Mouse (Mus musculus) embryonic facial prominence, embryonic 11.5 days (tissue): ENCODE data around the gene Lpin2. TPM values are rescaled to one million over a fixed set of nuclear protein-coding genes. Genes with fewer than 3 reads are reported as not detected.
A peak's percentile ranks its signal among the peaks of the same experiment; 100 is the strongest.

Experiments used
- ATAC-seq: fragments of 200-750 bp; cut with Nextera tagmentation; replicated peaks from 2 replicates; pipeline ENCODE4 v1.8.0; 2017; ENCODE audit warnings: low read depth; ENCODE audit not compliant: insufficient number of reproducible peaks, low FRiP score, low TSS enrichment
- DNase-seq: peaks from one replicate; pipeline ENCODE4 v3.0.0-alpha.2; 2015; ENCODE audit warnings: low spot score
- H3K27ac ChIP-seq: fragments of 300-500 bp; sonication (generic); replicated peaks from 2 replicates; pipeline ENCODE4 v1.5.1; 2014; ENCODE audit warnings: mild to moderate bottlenecking, low read depth, low read length, control low read depth
- H3K27me3 ChIP-seq: fragments of 300-500 bp; sonication (generic); 2 replicates; pipeline ENCODE4 v1.6.1; 2014; ENCODE audit warnings: mild to moderate bottlenecking, low read length, moderate library complexity, mixed read lengths; ENCODE audit not compliant: control insufficient read depth, insufficient read depth
- H3K36me3 ChIP-seq: fragments of 300-500 bp; sonication (generic); replicated peaks from 2 replicates; pipeline ENCODE4 v1.6.1; 2014; ENCODE audit warnings: low read depth, mild to moderate bottlenecking, low read length, moderate library complexity, mixed read lengths; ENCODE audit not compliant: control insufficient read depth, insufficient read depth
- H3K4me1 ChIP-seq: fragments of 300-500 bp; sonication (generic); 2 replicates; pipeline ENCODE4 v1.6.1; 2014; ENCODE audit warnings: low read length, mixed read lengths; ENCODE audit not compliant: control insufficient read depth, insufficient read depth
- H3K4me2 ChIP-seq: fragments of 300-500 bp; sonication (generic); 2 replicates; pipeline ENCODE4 v1.6.1; 2014; ENCODE audit warnings: low read depth, mild to moderate bottlenecking, control low read depth, low read length, moderate library complexity
- H3K4me3 ChIP-seq: fragments of 300-500 bp; sonication (generic); 2 replicates; pipeline ENCODE4 v1.5.1; 2014; ENCODE audit warnings: low read depth, low read length, control low read depth
- H3K9ac ChIP-seq: fragments of 300-500 bp; sonication (generic); replicated peaks from 2 replicates; pipeline ENCODE4 v1.6.1; 2014; ENCODE audit warnings: mild to moderate bottlenecking, control low read depth, low read length
- H3K9me3 ChIP-seq: fragments of 300-500 bp; sonication (generic); replicated peaks from 2 replicates; pipeline ENCODE4 v1.6.1; 2016; ENCODE audit warnings: mild to moderate bottlenecking, low read length, inconsistent platforms, mixed read lengths; ENCODE audit not compliant: control insufficient read depth
- WGBS: fragments of 180-500 bp; shearing (Covaris S2); extraction: QIAGEN DNeasy Blood & Tissue Kit; methylation state at CpG from one replicate; pipeline ENCODE4 v1.1.7; 2014; 5-methylcytosine and 5-hydroxymethylcytosine counted together
- polyA plus RNA-seq: library from polyadenylated mRNA; unstranded; fragments of >200 nt; fragmentation: Nextera tagmentation; extraction: Ambion mirVana; gene quantifications from 2 replicates; pipeline ENCODE4 v1.2.1, GENCODE M21; 2014

Gene Lpin2
- polyA plus RNA-seq, 1 experiment from 2014 or later, result 46.3 TPM

- ATAC-seq, result no peak
- Histone ChIP-seq H3K27ac (no peak overlapping the region), H3K4me3 (no peak overlapping the region), H3K9ac (no peak overlapping the region), H3K9me3 (no peaks in the 10 kb centered on the region), H3K27me3 (no peaks in the 10 kb centered on the region), H3K4me1 (peaks cover 7% of the 10 kb centered on the region), H3K4me2 (no peak overlapping the region), H3K36me3 (peaks cover 5% of the 10 kb centered on the region)
- no peak for DNase-seq
- whole genome bisulfite sequencing, result 91% methylated on average over 6 of the region's 6 CpGs
Measured at GRCm38 (mm10) chr17:71248963-71249362, 66.6 kb downstream of the Lpin2 start.

- H3K9me3 ChIP-seq, result no peaks in the 10 kb centered on the region
- H3K4me2 ChIP-seq, result no peak overlapping the region
- no peak for DNase-seq
- H3K4me1 ChIP-seq, result peaks cover 7% of the 10 kb centered on the region
- no peak overlapping the region for H3K27ac ChIP-seq
- H3K36me3 ChIP-seq, result peaks cover 5% of the 10 kb centered on the region
- no peak overlapping the region for H3K4me3 ChIP-seq
- no peaks in the 10 kb centered on the region for H3K27me3 ChIP-seq
- WGBS, result 84% methylated on average over 2 of the region's 2 CpGs
- ATAC-seq, result no peak
- H3K9ac ChIP-seq, result no peak overlapping the region
Measured at GRCm38 (mm10) chr17:71250046-71250445, 67.7 kb downstream of the Lpin2 start.

- Histone ChIP-seq H3K4me1 (peaks cover 7% of the 10 kb centered on the region), H3K4me3 (no peak overlapping the region), H3K9me3 (no peaks in the 10 kb centered on the region), H3K9ac (no peak overlapping the region), H3K27ac (no peak overlapping the region; the same call in 1 of the 2 replicates), H3K27me3 (no peaks in the 10 kb centered on the region), H3K4me2 (no peak overlapping the region), H3K36me3 (peaks cover 5% of the 10 kb centered on the region; the same call in 1 of the 2 replicates)
- DNase-seq, result peak; percentile 20
- ATAC-seq, result no peak
- WGBS, result 71% methylated on average over 16 of the region's 16 CpGs
Measured at GRCm38 (mm10) chr17:71250819-71251600, 68.7 kb downstream of the Lpin2 start.

- Histone ChIP-seq H3K9me3 (no peaks in the 10 kb centered on the region), H3K4me3 (no peak overlapping the region), H3K36me3 (peaks cover 5% of the 10 kb centered on the region; the same call in 1 of the 2 replicates), H3K9ac (no peak overlapping the region), H3K4me1 (peaks cover 7% of the 10 kb centered on the region), H3K27me3 (no peaks in the 10 kb centered on the region), H3K27ac (no peak overlapping the region; the same call in 1 of the 2 replicates), H3K4me2 (no peak overlapping the region)
- WGBS, result 34% methylated on average over 6 of the region's 6 CpGs
- DNase-seq (peak; percentile 78), ATAC-seq (peak; percentile 70)
Measured at GRCm38 (mm10) chr17:71251601-71252001, 69.2 kb downstream of the Lpin2 start.

GRCm38 (mm10) chr17:71252101-71252500, 69.7 kb downstream of the Lpin2 start:
- H3K27ac ChIP-seq, result peak overlapping the region; percentile 68
- H3K4me1 ChIP-seq, result peaks cover 7% of the 10 kb centered on the region
- 55% methylated on average over 9 of the region's 9 CpGs for WGBS
- H3K9me3 ChIP-seq, result no peaks in the 10 kb centered on the region
- peaks cover 5% of the 10 kb centered on the region; the same call in 1 of the 2 replicates for H3K36me3 ChIP-seq
- ATAC-seq (no peak), DNase-seq (peak; percentile 55)
- H3K4me2 ChIP-seq, result no peak overlapping the region
- no peaks in the 10 kb centered on the region for H3K27me3 ChIP-seq
- no peak overlapping the region for H3K9ac ChIP-seq
- no peak overlapping the region for H3K4me3 ChIP-seq

- no peak overlapping the region for H3K27ac ChIP-seq
- H3K36me3 ChIP-seq, result no peaks in the 10 kb centered on the region; the same call in 1 of the 2 replicates
- H3K27me3 ChIP-seq, result no peaks in the 10 kb centered on the region
- ATAC-seq (no peak), DNase-seq (no peak)
- no peak overlapping the region for H3K9ac ChIP-seq
- no peak overlapping the region for H3K4me2 ChIP-seq
- WGBS, result 93% methylated on average over 2 of the region's 2 CpGs
- H3K4me1 ChIP-seq, result peaks cover 7% of the 10 kb centered on the region
- no peak overlapping the region for H3K4me3 ChIP-seq
- H3K9me3 ChIP-seq, result no peaks in the 10 kb centered on the region
Measured at GRCm38 (mm10) chr17:71253391-71253790, 71.0 kb downstream of the Lpin2 start.

- no peaks in the 10 kb centered on the region for H3K9me3 ChIP-seq
- no peak overlapping the region for H3K4me2 ChIP-seq
- H3K27ac ChIP-seq, result no peak overlapping the region
- H3K4me3 ChIP-seq, result no peak overlapping the region
- DNase-seq (no peak), ATAC-seq (no peak)
- WGBS, result 86% methylated on average over 5 of the region's 5 CpGs
- no peaks in the 10 kb centered on the region for H3K36me3 ChIP-seq
- H3K27me3 ChIP-seq, result no peaks in the 10 kb centered on the region
- H3K4me1 ChIP-seq, result peaks cover 7% of the 10 kb centered on the region
- no peak overlapping the region for H3K9ac ChIP-seq
Measured at GRCm38 (mm10) chr17:71254106-71254505, 71.7 kb downstream of the Lpin2 start.

- H3K36me3 ChIP-seq, result no peaks in the 10 kb centered on the region
- peak; percentile 56 for DNase-seq
Measured at GRCm38 (mm10) chr17:71254736-71255135, 72.4 kb downstream of the Lpin2 start.

More at GRCm38 (mm10) chr17:71254736-71255135, 72.4 kb downstream of the Lpin2 start:
- H3K4me2 ChIP-seq, result no peak overlapping the region
- no peaks in the 10 kb centered on the region for H3K9me3 ChIP-seq
- no peak overlapping the region for H3K4me3 ChIP-seq
- no peak for ATAC-seq
- WGBS, result 60% methylated on average over 6 of the region's 6 CpGs
- no peak overlapping the region for H3K9ac ChIP-seq
- H3K27me3 ChIP-seq, result no peaks in the 10 kb centered on the region
- peaks cover 7% of the 10 kb centered on the region for H3K4me1 ChIP-seq
- H3K27ac ChIP-seq, result no peak overlapping the region
